Mouse (Mus musculus): ENCODE measurements around the gene Bst2. TPM values are rescaled to one million over a fixed set of nuclear protein-coding genes. Genes with fewer than 3 reads are reported as not detected.

The Bst2 gene
- polyA plus RNA-seq, 1 experiment from 2014 or later, result 7.2 TPM

DNA sequence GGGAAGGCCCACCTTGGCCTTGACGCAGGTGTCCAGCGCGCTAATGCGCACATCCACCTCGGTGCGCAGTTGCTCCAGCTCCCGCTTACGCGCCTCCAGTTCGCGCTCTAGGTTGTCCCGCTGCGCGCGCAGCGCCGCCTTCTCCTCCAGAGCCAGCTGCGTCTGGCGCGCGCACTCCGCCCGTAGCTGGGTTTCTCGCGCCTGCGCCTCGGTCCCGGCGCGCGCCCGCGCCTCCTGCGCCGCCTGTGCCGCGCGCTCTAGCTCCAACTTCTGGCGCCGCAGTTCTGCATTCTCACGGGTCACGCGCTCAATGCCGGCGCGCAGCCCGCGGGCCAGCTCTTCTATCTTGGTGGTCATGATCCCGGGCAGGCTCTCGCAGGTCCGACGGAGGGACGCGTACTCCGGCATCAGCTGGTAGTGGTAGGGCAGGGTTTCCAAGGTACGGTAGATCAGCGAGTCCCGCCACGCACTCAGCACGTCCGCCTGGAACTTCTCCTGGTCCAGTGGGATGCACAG lies 29.6 kb downstream of the Bst2 start:
- DNase-seq (ENCODE audit: low spot score), result peak; percentile 93
- WGBS, result under 1% methylated on average over 61 of the region's 61 CpGs
- no peaks in the 10 kb centered on the region for H3K9me3 ChIP-seq
- peaks cover 71% of the 10 kb centered on the region for H3K27me3 ChIP-seq (replicated peaks; ENCODE audit: low read depth, poor library complexity, severe bottlenecking)
- peaks cover 43% of the 10 kb centered on the region for H3K4me1 ChIP-seq
- no peaks in the 10 kb centered on the region for H3K36me3 ChIP-seq (replicated peaks)
- peak overlapping the region; percentile 69 for H3K27ac ChIP-seq (replicated peaks)
- H3K4me3 ChIP-seq, result peak overlapping the region; percentile 63

DNA sequence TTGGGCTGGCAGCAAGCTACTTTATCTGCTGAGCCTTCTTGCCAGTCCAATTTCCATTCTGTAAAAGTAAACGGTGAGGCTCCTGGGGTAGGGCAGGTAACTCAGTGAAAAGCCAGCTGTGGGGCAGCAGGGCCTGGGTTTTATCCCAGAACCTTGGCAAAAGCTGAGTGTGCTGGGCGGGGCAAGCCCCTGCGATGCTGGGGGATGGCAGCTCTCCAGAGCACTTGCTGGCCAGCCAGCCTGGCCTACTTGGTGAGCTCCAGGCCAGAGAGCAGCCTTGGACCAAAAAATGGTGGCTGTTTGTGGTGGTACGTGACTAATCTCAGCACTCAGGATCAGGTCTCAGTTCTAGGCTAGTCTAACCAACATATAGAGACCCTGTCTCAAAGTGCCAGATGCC lies 31.3 kb downstream of the Bst2 start:
- H3K4me3 ChIP-seq, result no peak overlapping the region
- no peak for DNase-seq (ENCODE audit: low spot score)
- peaks cover 61% of the 10 kb centered on the region for H3K27me3 ChIP-seq (replicated peaks; ENCODE audit: low read depth, poor library complexity, severe bottlenecking)
- H3K4me1 ChIP-seq, result peaks cover 34% of the 10 kb centered on the region
- H3K27ac ChIP-seq (replicated peaks), result no peak overlapping the region
- 87% methylated on average over 4 of the region's 4 CpGs for WGBS
- H3K9me3 ChIP-seq, result no peaks in the 10 kb centered on the region
- no peaks in the 10 kb centered on the region for H3K36me3 ChIP-seq (replicated peaks)

DNA sequence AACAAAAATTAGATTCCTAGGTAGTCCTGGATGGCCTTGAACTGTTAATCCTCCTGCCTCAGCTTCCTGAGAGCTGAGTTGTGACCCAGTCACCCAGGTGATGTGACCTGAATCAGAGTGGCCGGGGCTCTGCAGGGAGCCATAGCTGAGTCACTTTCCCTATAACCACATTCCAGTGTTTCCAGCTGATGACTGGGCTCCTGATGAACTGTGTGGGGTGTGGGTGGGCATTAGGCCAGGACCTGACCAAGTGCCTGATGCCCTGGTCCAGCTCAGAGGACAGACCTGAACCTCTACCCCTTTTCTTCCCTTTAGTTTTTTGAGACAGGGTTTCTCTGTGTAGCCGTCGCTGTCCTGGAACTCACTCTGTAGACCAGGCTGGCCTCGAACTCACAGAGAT lies 31.9 kb downstream of the Bst2 start:
- Histone ChIP-seq H3K27me3 (replicated peaks; ENCODE audit: low read depth, poor library complexity, severe bottlenecking) (peaks cover 54% of the 10 kb centered on the region), H3K4me1 (peaks cover 37% of the 10 kb centered on the region), H3K36me3 (replicated peaks) (no peaks in the 10 kb centered on the region), H3K27ac (replicated peaks) (no peak overlapping the region), H3K4me3 (no peak overlapping the region), H3K9me3 (no peaks in the 10 kb centered on the region)
- DNase-seq (ENCODE audit: low spot score), result no peak
- WGBS, result 95% methylated on average over 4 of the region's 4 CpGs

DNA sequence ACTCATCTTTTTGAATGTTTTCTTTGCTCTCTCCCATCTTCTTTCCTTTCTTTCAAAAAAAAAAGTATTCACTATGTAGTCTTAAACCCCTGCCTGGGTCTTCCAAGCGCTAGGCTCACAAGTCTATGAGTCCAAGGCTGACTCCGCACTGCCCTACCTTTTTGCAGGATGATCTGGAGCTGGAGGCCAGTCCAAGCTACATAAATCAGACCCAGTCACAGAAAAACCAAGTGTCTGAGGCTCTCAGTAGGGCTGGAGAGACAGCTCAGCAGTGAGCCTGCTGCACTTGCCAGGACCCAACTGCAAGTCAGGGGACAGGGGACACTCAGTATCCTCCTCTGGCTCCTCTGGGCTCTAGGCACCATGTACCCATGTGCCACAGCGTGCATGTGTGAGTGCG lies 32.9 kb downstream of the Bst2 start:
- Histone ChIP-seq H3K9me3 (no peaks in the 10 kb centered on the region), H3K36me3 (replicated peaks) (no peaks in the 10 kb centered on the region), H3K27ac (replicated peaks) (0 out of 2 replicates have a peak overlapping the region, but pooled peaks have one; percentile 7), H3K4me3 (no peak overlapping the region), H3K27me3 (replicated peaks; ENCODE audit: low read depth, poor library complexity, severe bottlenecking) (peaks cover 45% of the 10 kb centered on the region), H3K4me1 (peaks cover 36% of the 10 kb centered on the region)
- WGBS, result 89% methylated on average over 4 of the region's 4 CpGs
- DNase-seq (ENCODE audit: low spot score), result no peak

DNA sequence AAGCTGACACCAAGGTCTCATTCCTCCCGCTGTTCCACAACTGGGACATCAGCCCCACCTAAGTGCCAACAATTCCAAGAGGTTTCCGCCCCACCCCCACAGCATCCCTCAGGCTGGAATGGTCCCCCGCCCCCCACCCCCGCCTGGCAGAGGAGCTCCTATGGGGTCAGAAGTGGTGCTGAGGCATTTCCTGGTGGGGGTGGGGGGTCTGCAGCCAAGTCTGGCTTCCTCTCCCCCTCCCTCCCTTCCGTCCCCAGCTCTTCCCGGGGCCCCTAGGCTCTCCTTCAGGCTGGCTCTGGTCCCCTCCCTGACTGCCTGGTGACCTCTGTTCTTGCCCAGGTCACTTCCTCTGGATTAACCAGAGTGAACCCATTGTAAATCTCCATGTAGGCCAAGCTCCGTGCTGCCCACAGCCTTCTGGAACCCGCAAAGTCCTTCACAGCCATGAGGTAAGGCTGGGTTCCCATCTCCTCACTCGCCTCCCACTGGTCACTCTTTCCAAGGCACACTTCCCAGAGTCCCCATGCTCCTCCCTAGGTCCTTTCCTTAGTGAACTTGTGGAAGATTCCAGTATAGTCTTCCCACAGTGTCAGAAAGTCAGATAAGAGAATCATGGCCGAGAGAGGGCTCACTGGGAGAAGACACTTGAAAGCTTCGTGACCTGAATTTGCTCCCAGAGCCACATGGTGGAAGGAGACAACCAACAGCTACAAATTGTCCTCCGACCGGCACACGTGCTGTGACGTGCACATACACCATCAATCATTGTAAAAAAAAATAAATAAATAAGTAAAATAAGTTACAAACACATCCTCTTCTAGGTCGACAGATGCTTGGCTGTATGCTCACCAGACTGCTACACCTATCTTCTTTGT lies 38.2 kb downstream of the Bst2 start:
- Histone ChIP-seq H3K9me3 (no peaks in the 10 kb centered on the region), H3K4me3 (peak overlapping the region; percentile 33), H3K4me1 (peaks cover 57% of the 10 kb centered on the region), H3K27me3 (replicated peaks; ENCODE audit: low read depth, poor library complexity, severe bottlenecking) (no peaks in the 10 kb centered on the region), H3K36me3 (replicated peaks) (peaks cover 2% of the 10 kb centered on the region), H3K27ac (replicated peaks) (peak overlapping the region; percentile 77)
- peak; percentile 76 for DNase-seq (ENCODE audit: low spot score)
- WGBS, result 32% methylated on average over 16 of the region's 16 CpGs

DNA sequence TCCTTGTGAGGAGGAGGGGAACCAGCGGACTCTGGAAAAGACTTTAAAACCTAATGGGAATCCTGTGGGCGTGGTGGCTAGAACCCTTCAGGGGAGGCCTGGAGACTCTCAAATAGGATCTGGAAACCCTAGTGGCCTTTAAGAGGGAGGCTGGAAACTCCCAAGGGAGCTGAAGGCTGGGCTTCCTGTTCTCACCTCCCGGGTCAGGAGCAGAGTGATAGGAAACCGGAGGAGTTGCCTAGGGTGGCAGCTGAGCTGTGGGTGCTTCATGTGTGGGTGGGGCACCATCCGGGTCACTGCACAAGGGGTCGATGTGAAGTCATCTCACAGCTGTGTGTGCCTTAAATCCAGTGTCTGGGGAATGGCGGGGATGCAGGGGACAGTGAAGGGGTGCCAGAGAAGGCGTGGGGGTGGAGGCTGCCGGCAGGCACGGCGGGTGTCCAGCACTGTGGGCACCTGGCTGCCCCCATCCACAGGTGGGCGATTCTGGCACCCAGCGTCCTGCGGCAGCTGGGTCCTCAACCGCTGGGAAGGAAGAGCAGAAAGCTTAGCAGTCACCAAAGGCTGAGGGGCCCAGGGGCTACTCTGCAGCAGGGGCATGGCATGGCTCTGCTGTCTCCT lies 39.3 kb downstream of the Bst2 start:
- Histone ChIP-seq H3K4me3 (peak overlapping the region; percentile 33), H3K27ac (replicated peaks) (peak overlapping the region; percentile 77), H3K9me3 (no peaks in the 10 kb centered on the region), H3K36me3 (replicated peaks) (peaks cover 12% of the 10 kb centered on the region), H3K4me1 (peaks cover 55% of the 10 kb centered on the region), H3K27me3 (replicated peaks; ENCODE audit: low read depth, poor library complexity, severe bottlenecking) (no peaks in the 10 kb centered on the region)
- no peak for DNase-seq (ENCODE audit: low spot score)
- WGBS, result 25% methylated on average over 15 of the region's 15 CpGs

DNA sequence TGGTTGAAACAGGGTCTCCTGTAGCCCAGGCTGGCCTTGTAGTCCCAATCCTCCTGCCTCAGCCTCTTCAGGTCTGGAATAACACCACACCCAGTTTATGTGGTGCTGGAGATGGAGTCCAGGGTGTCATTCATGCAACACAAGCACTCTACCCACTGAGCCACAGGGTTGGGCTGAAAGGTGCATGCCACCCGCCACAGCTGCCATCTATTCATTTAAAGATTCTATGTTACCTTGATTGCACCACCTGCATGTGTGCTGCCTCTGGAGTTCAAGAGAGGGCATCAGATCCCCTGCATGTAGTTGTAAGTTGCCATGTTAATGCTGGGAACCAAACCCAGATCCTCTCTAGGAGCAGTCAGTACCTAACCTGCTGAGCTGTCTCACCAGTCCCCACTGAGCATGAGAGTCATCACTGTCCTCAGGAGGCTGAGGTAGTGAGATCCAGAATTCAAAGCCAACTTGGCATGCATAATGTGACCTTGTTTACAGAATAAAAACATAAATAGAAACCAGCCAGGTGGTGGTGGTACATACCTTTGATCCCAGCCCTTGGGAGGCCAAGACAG lies 40.1 kb downstream of the Bst2 start:
- no peaks in the 10 kb centered on the region for H3K27me3 ChIP-seq (replicated peaks; ENCODE audit: low read depth, poor library complexity, severe bottlenecking)

DNA sequence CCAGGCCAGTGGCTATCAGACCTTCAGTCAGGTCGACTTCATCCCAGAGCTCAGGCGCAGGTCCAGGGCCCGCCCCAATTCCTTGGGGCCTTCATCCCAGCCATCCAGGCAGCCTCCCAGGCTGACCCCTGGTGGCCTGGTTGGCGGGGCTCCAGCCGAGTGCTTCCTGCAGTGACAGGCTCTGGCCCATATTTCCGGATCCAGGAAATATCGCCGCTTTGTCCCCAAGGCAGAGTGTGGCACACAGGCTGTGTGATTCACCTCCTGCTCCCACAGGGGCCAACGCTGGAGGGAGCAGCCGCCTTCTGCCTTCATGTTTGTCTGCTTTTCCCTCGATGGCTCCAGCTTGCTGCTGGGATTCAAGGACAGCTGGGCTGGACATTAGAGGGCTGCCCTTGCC lies 40.8 kb downstream of the Bst2 start:
- DNase-seq (ENCODE audit: low spot score), result peak; percentile 67
- H3K4me3 ChIP-seq, result no peak overlapping the region
- 22% methylated on average over 11 of the region's 11 CpGs for WGBS
- H3K27me3 ChIP-seq (replicated peaks; ENCODE audit: low read depth, poor library complexity, severe bottlenecking), result no peaks in the 10 kb centered on the region
- H3K27ac ChIP-seq (replicated peaks), result peak overlapping the region; percentile 26
- H3K36me3 ChIP-seq (replicated peaks), result peaks cover 27% of the 10 kb centered on the region
- no peaks in the 10 kb centered on the region for H3K9me3 ChIP-seq
- peaks cover 53% of the 10 kb centered on the region for H3K4me1 ChIP-seq

More for the DNA sequence above, 40.1 kb downstream of the Bst2 start:
- WGBS, result 95% methylated on average over 1 of the region's 1 CpGs
- H3K36me3 ChIP-seq (replicated peaks), result peaks cover 20% of the 10 kb centered on the region
- no peak overlapping the region for H3K4me3 ChIP-seq
- no peak for DNase-seq (ENCODE audit: low spot score)
- peak overlapping the region; percentile 77 for H3K27ac ChIP-seq (replicated peaks)
- H3K9me3 ChIP-seq, result no peaks in the 10 kb centered on the region
- H3K4me1 ChIP-seq, result peaks cover 53% of the 10 kb centered on the region

DNA sequence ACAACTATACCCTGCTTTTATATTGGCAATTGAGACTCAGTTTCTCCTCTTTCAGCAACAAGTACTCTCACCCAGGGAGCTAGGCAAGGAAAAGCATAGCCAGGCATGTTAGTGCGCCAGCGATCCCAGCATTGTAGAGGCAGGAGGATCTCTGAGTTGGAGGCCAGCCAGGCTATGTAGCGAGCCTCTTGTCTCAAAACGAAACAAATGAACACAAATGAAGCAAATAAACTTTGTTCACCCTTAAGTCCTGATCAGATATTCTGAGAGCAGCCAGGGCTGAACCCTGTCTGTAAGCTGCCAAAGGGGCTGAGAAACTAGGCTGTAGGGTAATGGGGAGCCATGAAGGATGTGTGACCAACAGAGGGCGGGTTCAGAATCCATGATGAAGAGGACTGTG lies 41.4 kb downstream of the Bst2 start:
- Histone ChIP-seq H3K36me3 (replicated peaks) (peaks cover 34% of the 10 kb centered on the region), H3K9me3 (no peaks in the 10 kb centered on the region), H3K4me1 (peaks cover 53% of the 10 kb centered on the region), H3K27me3 (replicated peaks; ENCODE audit: low read depth, poor library complexity, severe bottlenecking) (no peaks in the 10 kb centered on the region), H3K27ac (replicated peaks) (peak overlapping the region; percentile 26), H3K4me3 (no peak overlapping the region)
- no peak for DNase-seq (ENCODE audit: low spot score)
- WGBS, result 90% methylated on average over 5 of the region's 5 CpGs

DNA sequence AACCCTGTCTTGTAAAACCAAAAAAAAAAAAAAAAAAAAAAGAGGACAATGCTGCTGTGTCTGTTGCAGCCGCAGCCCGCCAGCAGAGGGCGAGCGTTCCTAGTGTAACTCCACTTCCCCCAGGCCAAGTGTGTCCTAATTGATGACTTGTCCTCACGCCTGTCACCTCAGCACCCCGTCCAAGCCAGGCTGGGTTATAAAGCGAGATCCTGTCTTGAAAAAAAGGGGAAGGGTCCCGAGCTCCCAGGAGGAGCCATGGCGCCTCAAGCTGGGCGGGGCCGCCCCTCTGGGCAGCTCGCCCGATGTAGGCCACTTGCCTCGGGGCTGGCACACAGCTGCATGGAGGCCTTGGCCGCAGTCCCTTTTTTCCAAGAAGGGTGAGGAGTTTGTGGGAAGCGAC lies 42.2 kb downstream of the Bst2 start:
- DNase-seq (ENCODE audit: low spot score), result peak; percentile 87
- H3K27ac ChIP-seq (replicated peaks), result peak overlapping the region; percentile 35; the same call in 1 of the 2 replicates
- H3K27me3 ChIP-seq (replicated peaks; ENCODE audit: low read depth, poor library complexity, severe bottlenecking), result no peaks in the 10 kb centered on the region
- H3K4me3 ChIP-seq, result no peak overlapping the region
- no peaks in the 10 kb centered on the region for H3K9me3 ChIP-seq
- 25% methylated on average over 16 of the region's 16 CpGs for WGBS
- peaks cover 41% of the 10 kb centered on the region for H3K36me3 ChIP-seq (replicated peaks)
- H3K4me1 ChIP-seq, result peaks cover 51% of the 10 kb centered on the region

DNA sequence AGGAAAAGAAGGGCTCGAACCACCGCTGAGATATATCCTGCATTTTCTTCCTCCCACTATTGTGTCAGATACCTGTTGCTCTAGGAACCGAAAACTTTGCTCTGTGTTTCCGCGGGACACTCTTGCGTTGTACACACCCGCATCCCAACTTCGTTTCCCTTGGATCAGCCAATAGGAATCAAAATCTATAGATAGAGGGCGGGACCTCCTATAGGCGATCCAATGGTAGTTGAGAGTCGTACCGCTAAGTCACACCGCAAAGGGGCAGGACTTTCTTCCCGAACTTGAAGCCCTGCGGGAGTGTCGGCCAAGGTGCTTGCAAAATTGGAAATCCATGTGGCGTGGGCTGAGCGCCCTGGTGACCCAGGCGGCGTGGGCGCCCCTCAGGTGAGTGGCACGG lies 48.8 kb downstream of the Bst2 start:
- peak; percentile 89 for DNase-seq (ENCODE audit: low spot score)
- peaks cover 48% of the 10 kb centered on the region for H3K36me3 ChIP-seq (replicated peaks)
- H3K27ac ChIP-seq (replicated peaks), result peak overlapping the region; percentile 87
- no peaks in the 10 kb centered on the region for H3K9me3 ChIP-seq
- no peaks in the 10 kb centered on the region for H3K27me3 ChIP-seq (replicated peaks; ENCODE audit: low read depth, poor library complexity, severe bottlenecking)
- H3K4me1 ChIP-seq, result peaks cover 51% of the 10 kb centered on the region
- under 1% methylated on average over 22 of the region's 22 CpGs for WGBS
- H3K4me3 ChIP-seq, result peak overlapping the region; percentile 90

DNA sequence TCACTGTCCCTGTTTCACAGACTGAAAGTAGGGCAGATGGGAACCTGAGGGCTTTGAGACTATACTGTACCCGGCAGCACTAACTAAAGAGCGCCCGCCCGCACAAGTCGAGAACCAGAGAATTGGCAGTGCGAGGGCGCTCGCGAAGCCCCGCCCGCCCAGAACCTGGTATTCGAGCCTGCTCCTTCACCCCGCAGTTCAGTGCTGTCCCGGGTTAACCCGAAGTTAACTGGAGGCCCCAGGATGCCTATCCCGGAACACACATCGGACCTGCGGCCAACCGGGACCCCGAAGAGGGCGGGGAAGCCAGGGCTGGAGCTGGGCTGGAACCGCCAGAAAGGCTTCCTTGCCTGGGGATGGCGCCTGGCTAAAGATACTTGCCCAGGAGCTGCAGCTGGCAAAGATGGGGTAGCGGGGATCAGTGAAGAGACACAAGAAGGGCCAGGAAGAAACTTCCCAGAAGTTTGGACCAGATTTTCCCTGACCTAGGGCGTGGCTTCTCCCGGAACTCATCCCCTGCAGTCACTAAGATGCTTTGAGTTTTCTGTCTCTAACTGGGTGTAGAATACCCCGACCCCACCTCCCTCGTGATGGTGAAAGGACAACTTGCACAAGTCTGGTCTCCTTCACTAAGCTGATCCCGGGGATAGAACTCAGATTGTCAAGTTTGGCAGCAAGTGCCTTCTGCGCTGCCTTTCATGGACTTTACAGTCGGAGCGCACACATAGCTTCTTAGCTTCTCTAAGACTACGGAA lies 49.4 kb downstream of the Bst2 start, which contains the start of gene Gtpbp3:
Gene Gtpbp3 (plus strand): TSS at position 413 of the 755 bp plus-strand sequence.
- under 1% methylated on average over 33 of the region's 33 CpGs for WGBS
- no peaks in the 10 kb centered on the region for H3K27me3 ChIP-seq (replicated peaks; ENCODE audit: low read depth, poor library complexity, severe bottlenecking)
- H3K4me1 ChIP-seq, result peaks cover 51% of the 10 kb centered on the region
- H3K36me3 ChIP-seq (replicated peaks), result peaks cover 48% of the 10 kb centered on the region
- peak within 1 kb of the TSS; percentile 90 for H3K4me3 ChIP-seq
- H3K9me3 ChIP-seq, result no peaks in the 10 kb centered on the region
- H3K27ac ChIP-seq (replicated peaks), result peak within 1 kb of the TSS; percentile 87
- DNase-seq (ENCODE audit: low spot score), result peak; percentile 87

Measured in embryonic facial prominence, embryonic 10.5 days (tissue).